Mouse (Mus musculus) layer of hippocampus, postnatal 36 days (tissue): Measurements from ENCODE around the gene Olfr1275. TPM values are rescaled to one million over a fixed set of nuclear protein-coding genes. Genes with fewer than 3 reads are reported as not detected.

Experiments
- DNase-seq, 2 experiments: peaks; one replicate each; pipeline ENCODE4 v3.0.0; 2022
- total RNA-seq, 2 experiments: library from RNA; stranded (reverse); gene quantifications; 2 replicates each; pipeline ENCODE4 v1.2.3; 2021

Gene Olfr1275
- not detected for total RNA-seq

GRCm38 (mm10) chr2:111235186-111235585 is at the start of gene Olfr1275:
Gene Olfr1275, minus strand, starts transcription at chr2:111235286.
- no peak for DNase-seq

- DNase-seq, result no peak
These were observed 38.9 kb upstream of the Olfr1275 start, which contains the start of gene Olfr1277 for GRCm38 (mm10) chr2:111274006-111274405. Gene Olfr1277, minus strand, starts transcription at chr2:111274106.

- no peak for DNase-seq
These were observed 19.1 kb upstream of the Olfr1275 start, which contains the start of gene Olfr1276 for GRCm38 (mm10) chr2:111254216-111254615. Gene Olfr1276, plus strand, starts transcription at chr2:111254516.

- DNase-seq, result no peak
These were observed 5.6 kb downstream of the Olfr1275 start, which contains the start of gene 4930430A15Rik for GRCm38 (mm10) chr2:111229502-111229901. Gene 4930430A15Rik, minus strand, starts transcription at chr2:111229602.

GRCm38 (mm10) chr2:111182068-111182467 is 53.0 kb downstream of the Olfr1275 start:
- DNase-seq, result no peak

Other genes with a start within 250 kb of the Olfr1275 start
- not detected for gene Gm13941, start 129.3 kb downstream of the Olfr1275 start, total RNA-seq
- not detected for gene Gm15130, start 82.3 kb downstream of the Olfr1275 start, total RNA-seq
- not detected for gene 4930430A15Rik, start 5.7 kb downstream of the Olfr1275 start, total RNA-seq
- not detected for gene Olfr1276, start 19.2 kb upstream of the Olfr1275 start, total RNA-seq
- gene Olfr1277, start 38.8 kb upstream of the Olfr1275 start, total RNA-seq, result not detected
- gene Olfr1278, start 54.9 kb upstream of the Olfr1275 start, total RNA-seq, result not detected
- gene Olfr1279, start 65.3 kb upstream of the Olfr1275 start, total RNA-seq, result not detected
- gene Olfr1280, start 78.7 kb upstream of the Olfr1275 start, total RNA-seq, result not detected
- not detected for gene Olfr1281, start 91.2 kb upstream of the Olfr1275 start, total RNA-seq
- gene Olfr1282, start 100.8 kb upstream of the Olfr1275 start, total RNA-seq, result not detected
- not detected for gene Olfr1283, start 131.5 kb upstream of the Olfr1275 start, total RNA-seq
- not detected for gene Olfr1284, start 140.2 kb upstream of the Olfr1275 start, total RNA-seq
- not detected for gene Olfr1286, start 187.8 kb upstream of the Olfr1275 start, total RNA-seq
- gene Olfr1287, start 213.9 kb upstream of the Olfr1275 start, total RNA-seq, result not detected
- not detected for gene Olfr1288, start 238.8 kb upstream of the Olfr1275 start, total RNA-seq
- gene Olfr1289, start 245.5 kb upstream of the Olfr1275 start, total RNA-seq, result not detected